Mouse (Mus musculus) neural tube, embryonic 14.5 days (tissue): ENCODE data around the gene Methig1. TPM values are rescaled to one million over a fixed set of nuclear protein-coding genes. Genes with fewer than 3 reads are reported as not detected.
"Not testable (repeated sequence)": the region's sequence is repeated elsewhere in the genome, so short reads cannot be mapped to it uniquely, and the experiment has no call there.

Experiments used
- ATAC-seq: fragments of 200-750 bp; cut with Nextera tagmentation; 2 replicates; pipeline ENCODE4 v1.8.0; 2017; ENCODE audit warnings: low read depth, mild to moderate bottlenecking, moderate TSS enrichment, moderate library complexity
- H3K27ac ChIP-seq: fragments of 300-500 bp; sonication (generic); 2 replicates; pipeline ENCODE4 v1.5.1; 2014; ENCODE audit warnings: low read depth, mild to moderate bottlenecking, control low read depth, low read length, moderate library complexity, mixed read lengths
- H3K27me3 ChIP-seq: fragments of 300-500 bp; sonication (generic); 2 replicates; pipeline ENCODE4 v1.6.1; 2014; ENCODE audit warnings: low read length; ENCODE audit not compliant: control insufficient read depth, insufficient read depth
- H3K36me3 ChIP-seq: fragments of 300-500 bp; sonication (generic); 2 replicates; pipeline ENCODE4 v1.6.1; 2014; ENCODE audit warnings: low read length, mixed read lengths; ENCODE audit not compliant: control insufficient read depth, insufficient read depth
- H3K4me1 ChIP-seq: fragments of 300-500 bp; sonication (generic); 2 replicates; pipeline ENCODE4 v1.6.1; 2014; ENCODE audit warnings: low read length; ENCODE audit not compliant: control insufficient read depth, insufficient read depth
- H3K4me2 ChIP-seq: fragments of 300-500 bp; sonication (generic); 2 replicates; pipeline ENCODE4 v1.6.1; 2014; ENCODE audit warnings: mild to moderate bottlenecking, low read depth, low read length, control low read depth
- H3K4me3 ChIP-seq: fragments of 300-500 bp; sonication (generic); 2 replicates; pipeline ENCODE4 v1.5.1; 2014; ENCODE audit warnings: low read depth, low read length, control low read depth, mixed read lengths
- H3K9ac ChIP-seq: fragments of 300-500 bp; sonication (generic); replicated peaks from 2 replicates; pipeline ENCODE4 v1.6.1; 2014; ENCODE audit warnings: low read depth, mild to moderate bottlenecking, control low read depth, low read length, mixed read lengths
- H3K9me3 ChIP-seq: fragments of 300-500 bp; sonication (generic); 2 replicates; pipeline ENCODE4 v1.6.1; 2016; ENCODE audit warnings: low read length; ENCODE audit not compliant: control insufficient read depth
- whole genome bisulfite sequencing: fragments of 180-500 bp; shearing (Covaris S2); extraction: QIAGEN DNeasy Blood & Tissue Kit; methylation state at CpG from one replicate; pipeline ENCODE4 v1.1.7; 2014; 5-methylcytosine and 5-hydroxymethylcytosine counted together
- polyA plus RNA-seq: library from polyadenylated mRNA; unstranded; fragments of >200 nt; fragmentation: Nextera tagmentation; extraction: Ambion mirVana; gene quantifications from 2 replicates; pipeline ENCODE4 v1.2.1, GENCODE M21; 2014

The Methig1 gene
- polyA plus RNA-seq, 1 experiment from 2014 or later, result 0.42 TPM

GRCm38 (mm10) chr15:100415684-100416083 is 62.7 kb downstream of the Methig1 start:
- Histone ChIP-seq H3K27me3 (no peaks in the 10 kb centered on the region), H3K27ac (no peak overlapping the region), H3K9ac (no peak overlapping the region), H3K9me3 (no peaks in the 10 kb centered on the region), H3K4me2 (no peak overlapping the region), H3K36me3 (peaks cover 3% of the 10 kb centered on the region; the same call in 1 of the 2 replicates), H3K4me1 (peaks cover 4% of the 10 kb centered on the region; the same call in 1 of the 2 replicates), H3K4me3 (no peak overlapping the region)
- ATAC-seq, result no peak
- 94% methylated on average over 8 of the region's 8 CpGs for WGBS

DNA sequence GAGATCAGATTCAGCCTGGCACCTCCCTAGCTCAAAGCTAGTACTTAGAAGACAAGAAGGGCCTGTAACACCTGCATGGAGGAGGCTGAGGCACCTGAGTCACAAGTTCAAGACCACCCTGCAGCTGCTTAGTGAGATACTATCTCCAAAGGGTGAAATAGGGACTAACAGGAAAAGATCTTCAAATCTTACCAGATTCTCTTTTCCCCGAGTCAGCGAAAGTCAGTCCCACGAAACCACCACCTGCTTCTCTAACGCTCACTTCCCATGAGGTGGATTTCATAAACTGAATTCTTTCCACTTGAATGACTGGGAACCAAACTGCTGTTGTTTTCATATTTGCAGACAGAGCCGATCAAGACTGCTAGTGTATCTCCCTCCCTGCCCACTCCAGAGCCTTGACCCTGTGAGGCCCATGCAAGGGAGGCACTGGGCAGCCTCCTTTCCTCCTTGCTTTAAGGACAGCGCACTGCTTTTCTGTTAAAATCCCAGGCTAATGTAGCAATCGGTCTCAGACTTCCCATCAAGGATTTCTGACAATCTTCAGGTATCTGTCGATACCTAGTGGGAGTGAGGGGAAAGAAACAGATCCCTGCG is 65.0 kb downstream of the Methig1 start:
- Histone ChIP-seq H3K4me1 (peaks cover 14% of the 10 kb centered on the region), H3K9ac (no peak overlapping the region), H3K27ac (no peak overlapping the region), H3K9me3 (no peaks in the 10 kb centered on the region), H3K27me3 (peaks cover 2% of the 10 kb centered on the region; the same call in 1 of the 2 replicates), H3K36me3 (no peaks in the 10 kb centered on the region), H3K4me3 (no peak overlapping the region), H3K4me2 (no peak overlapping the region)
- ATAC-seq, result no peak
- 86% methylated on average over 9 of the region's 9 CpGs for WGBS

DNA sequence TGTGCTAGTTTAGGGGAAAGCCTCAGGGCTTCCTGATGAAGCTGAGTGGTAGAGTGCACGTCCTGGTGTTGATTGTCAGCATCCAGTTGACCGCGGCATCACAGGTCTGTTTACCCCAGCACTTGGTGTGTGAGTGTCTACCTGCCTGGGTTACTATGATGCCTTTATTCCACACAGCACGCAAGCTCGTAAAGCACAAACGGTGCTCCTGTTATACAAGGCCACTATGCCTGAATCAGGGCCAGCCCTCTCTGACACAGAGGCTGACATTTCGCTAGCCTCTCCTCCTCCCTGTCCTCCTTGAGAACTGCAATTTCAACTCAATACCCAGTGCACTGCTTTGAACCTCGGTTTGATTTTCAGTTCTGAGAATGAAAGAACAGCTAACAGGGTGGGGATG is 66.4 kb downstream of the Methig1 start:
- Histone ChIP-seq H3K27me3 (peaks cover 2% of the 10 kb centered on the region; the same call in 1 of the 2 replicates), H3K4me3 (no peak overlapping the region), H3K27ac (no peak overlapping the region), H3K4me2 (no peak overlapping the region), H3K4me1 (peaks cover 17% of the 10 kb centered on the region), H3K9ac (no peak overlapping the region), H3K9me3 (no peaks in the 10 kb centered on the region), H3K36me3 (no peaks in the 10 kb centered on the region)
- 68% methylated on average over 8 of the region's 8 CpGs for WGBS
- no peak for ATAC-seq

DNA sequence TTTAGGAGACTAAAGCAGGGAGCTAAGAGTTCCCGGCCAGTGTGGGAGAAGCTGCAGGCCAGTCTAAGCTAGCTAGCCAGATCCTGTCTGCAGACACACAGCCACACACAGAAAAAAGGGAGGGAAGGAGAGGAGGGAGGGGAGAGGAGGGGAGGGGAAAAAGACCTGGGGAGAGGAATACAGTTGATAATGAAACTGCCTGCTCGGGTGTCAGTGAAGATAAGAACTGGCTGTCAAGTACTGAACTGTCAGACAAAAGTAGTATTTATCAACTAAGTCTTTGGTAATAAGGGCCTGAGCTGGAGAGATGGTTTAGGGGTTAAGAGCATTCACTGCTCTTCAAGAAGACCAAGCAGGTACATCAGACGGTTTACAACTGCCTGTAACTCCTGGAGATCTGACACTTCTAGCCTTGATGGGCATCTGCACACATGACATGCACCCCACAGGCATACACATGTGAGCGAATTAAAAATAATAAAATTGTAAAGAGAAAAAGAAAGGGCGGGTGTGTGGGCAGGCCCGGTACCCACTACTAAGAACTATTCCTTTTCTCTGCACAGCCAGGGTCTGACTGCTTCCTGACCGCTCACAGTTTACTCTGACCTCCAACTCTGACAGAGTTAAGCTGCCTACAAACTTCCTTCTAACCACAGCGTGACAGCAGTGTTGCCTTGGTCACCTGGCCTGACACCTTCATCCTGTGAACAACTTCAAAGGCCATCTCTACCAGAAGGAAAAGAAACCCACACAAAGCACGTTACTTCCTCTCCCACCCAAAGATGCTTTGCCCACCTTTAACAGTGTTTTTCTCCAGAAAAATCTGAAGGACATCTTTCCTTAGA is 67.2 kb downstream of the Methig1 start:
- Histone ChIP-seq H3K4me3 (no peak overlapping the region), H3K4me1 (peaks cover 17% of the 10 kb centered on the region), H3K36me3 (no peaks in the 10 kb centered on the region), H3K4me2 (no peak overlapping the region), H3K27ac (no peak overlapping the region), H3K9ac (no peak overlapping the region), H3K9me3 (no peaks in the 10 kb centered on the region), H3K27me3 (peaks cover 7% of the 10 kb centered on the region)
- WGBS, result 65% methylated on average over 9 of the region's 9 CpGs
- ATAC-seq, result no peak

DNA sequence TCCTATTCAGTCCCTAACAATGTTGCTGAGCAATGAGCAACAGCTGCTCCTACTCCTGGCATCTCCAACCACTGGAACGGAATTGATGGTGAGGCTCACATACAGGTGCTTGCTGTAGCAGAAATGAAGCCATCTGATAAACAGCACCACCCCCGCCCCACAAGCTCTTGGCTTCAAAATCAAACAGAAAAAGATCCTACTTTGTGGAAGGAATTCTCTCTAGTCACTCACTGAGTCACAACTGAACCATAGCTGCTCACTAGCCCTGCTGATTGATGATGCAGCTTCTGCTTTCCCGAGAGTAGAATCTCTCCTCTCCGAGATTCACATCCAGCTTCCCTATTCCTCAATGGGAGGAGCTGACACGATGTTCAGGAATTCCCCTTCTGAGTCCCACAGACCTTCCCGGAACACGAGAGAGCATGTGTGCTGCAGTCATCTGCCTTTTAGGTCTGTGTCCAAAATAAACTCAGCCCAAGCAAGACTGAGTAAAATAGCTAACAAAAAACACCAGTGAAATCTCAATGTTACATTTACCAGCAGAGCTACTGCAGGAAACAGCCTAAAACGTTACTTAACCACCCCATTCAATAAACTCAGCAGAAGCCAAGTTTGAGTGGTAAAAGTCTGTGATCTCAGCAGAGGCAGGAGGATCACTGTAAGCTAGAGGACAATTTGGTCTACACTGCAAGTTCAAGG is 68.3 kb downstream of the Methig1 start:
- Histone ChIP-seq H3K4me3 (peak overlapping the region; percentile 96; the same call in 1 of the 2 replicates), H3K4me1 (peaks cover 17% of the 10 kb centered on the region), H3K9me3 (no peaks in the 10 kb centered on the region), H3K4me2 (peak overlapping the region; percentile 78), H3K27me3 (peaks cover 10% of the 10 kb centered on the region), H3K27ac (no peak overlapping the region), H3K36me3 (no peaks in the 10 kb centered on the region), H3K9ac (peak overlapping the region; percentile 21; the same call in 1 of the 2 replicates)
- no peak for ATAC-seq
- 47% methylated on average over 8 of the region's 8 CpGs for WGBS

- H3K27me3 ChIP-seq, H3K36me3 ChIP-seq, ATAC-seq, H3K9me3 ChIP-seq: not testable (repeated sequence)
- Histone ChIP-seq H3K4me3 (peak within 1 kb of the TSS; percentile 96), H3K4me1 (peaks cover 17% of the 10 kb centered on the region), H3K9ac (peak within 1 kb of the TSS; percentile 94), H3K27ac (peak within 1 kb of the TSS; percentile 39; the same call in 1 of the 2 replicates), H3K4me2 (peak within 1 kb of the TSS; percentile 78)
- WGBS, result 39% methylated on average over 3 of the region's 3 CpGs
Measured at GRCm38 (mm10) chr15:100421758-100422197, 68.8 kb downstream of the Methig1 start, which contains the start of gene Gm5475. Gene Gm5475, plus strand, starts transcription at chr15:100422147.

DNA sequence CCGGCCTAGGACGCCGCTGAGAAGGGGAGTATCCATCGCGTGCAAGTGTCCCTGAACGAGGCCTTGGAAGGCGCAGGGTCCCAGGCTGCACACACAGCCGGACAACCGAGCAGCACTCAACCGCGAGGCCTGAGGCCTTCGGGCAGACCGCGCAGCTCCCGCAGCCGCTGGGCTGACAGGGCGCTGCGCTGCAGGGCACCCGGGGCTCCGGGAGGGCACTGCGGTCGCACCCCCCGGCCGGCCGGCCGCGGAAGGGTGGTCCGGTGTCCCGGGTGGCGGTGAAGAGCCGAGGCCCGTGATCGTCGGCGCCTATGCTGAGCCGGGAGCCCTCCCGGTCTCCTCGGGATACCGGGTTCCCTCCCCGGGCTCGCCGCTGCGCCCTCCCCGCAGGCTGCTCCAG is 69.5 kb downstream of the Methig1 start:
- peak; percentile 58 for ATAC-seq
- H3K9ac ChIP-seq, result peak overlapping the region; percentile 94
- peaks cover 17% of the 10 kb centered on the region for H3K4me1 ChIP-seq
- H3K27ac ChIP-seq, result peak overlapping the region; percentile 39; the same call in 1 of the 2 replicates
- H3K4me3 ChIP-seq, result peak overlapping the region; percentile 96
- no peaks in the 10 kb centered on the region for H3K36me3 ChIP-seq
- WGBS, result under 1% methylated on average over 41 of the region's 44 CpGs
- H3K27me3 ChIP-seq, result peaks cover 10% of the 10 kb centered on the region
- peak overlapping the region; percentile 78 for H3K4me2 ChIP-seq
- no peaks in the 10 kb centered on the region for H3K9me3 ChIP-seq

GRCm38 (mm10) chr15:100422899-100423860 is 70.2 kb downstream of the Methig1 start:
- H3K36me3 ChIP-seq, result no peaks in the 10 kb centered on the region
- peak; percentile 98 for ATAC-seq
- H3K4me3 ChIP-seq, result peak overlapping the region; percentile 96
- peak overlapping the region; percentile 78 for H3K4me2 ChIP-seq
- peak overlapping the region; percentile 94 for H3K9ac ChIP-seq
- peak overlapping the region; percentile 39; the same call in 1 of the 2 replicates for H3K27ac ChIP-seq
- H3K4me1 ChIP-seq, result peaks cover 17% of the 10 kb centered on the region
- peaks cover 10% of the 10 kb centered on the region for H3K27me3 ChIP-seq
- no peaks in the 10 kb centered on the region for H3K9me3 ChIP-seq
- whole genome bisulfite sequencing, result under 1% methylated on average over 60 of the region's 65 CpGs
